Mouse (Mus musculus) myocyte (in vitro differentiated cells): Measurements from ENCODE around the gene Gm20388. TPM values are rescaled to one million over a fixed set of nuclear protein-coding genes. Genes with fewer than 3 reads are reported as not detected.

Source experiments
- H3K27me3 ChIP-seq: one replicate; pipeline ENCODE4 v1.6.1; 2011; ENCODE audit not compliant: control insufficient read depth, insufficient read depth, insufficient read length
- H3K36me3 ChIP-seq: one replicate; pipeline ENCODE4 v1.6.1; 2011; ENCODE audit not compliant: control insufficient read depth, insufficient read depth
- H3K4me2 ChIP-seq: one replicate; pipeline ENCODE4 v1.6.1; 2011; ENCODE audit warnings: low read depth, control low read depth
- H3K4me3 ChIP-seq: one replicate; pipeline ENCODE4 v1.5.1; 2011; ENCODE audit warnings: mild to moderate bottlenecking, control low read depth, moderate library complexity
- H3K79me2 ChIP-seq: one replicate; pipeline ENCODE4 v1.6.1; 2011; ENCODE audit not compliant: control insufficient read depth, insufficient read depth
- H3ac ChIP-seq: one replicate; pipeline ENCODE4 v1.6.1; 2011; ENCODE audit not compliant: control insufficient read depth, insufficient read length
- CEBPB ChIP-seq: IDR thresholded peaks from 2 replicates; pipeline ENCODE4 v1.6.1; 2011; ENCODE audit warnings: mild to moderate bottlenecking, moderate library complexity; ENCODE audit not compliant: poor library complexity, insufficient read depth, severe bottlenecking
- E2F4 ChIP-seq: IDR thresholded peaks from one replicate; pipeline ENCODE4 v1.6.1; 2011; ENCODE audit warnings: mild to moderate bottlenecking, control low read depth, moderate library complexity; ENCODE audit not compliant: insufficient read depth
- MAX ChIP-seq: IDR thresholded peaks from one replicate; pipeline ENCODE4 v1.6.1; 2011; ENCODE audit warnings: low read depth, mild to moderate bottlenecking, control low read depth
- MYOD1 ChIP-seq, 3 experiments: IDR thresholded peaks; one replicate each; pipeline ENCODE4 v1.6.1; 2011; ENCODE audit warnings: control low read depth in 2 of 3, low read depth in 2 of 3, mild to moderate bottlenecking in 2 of 3, moderate library complexity in 1 of 3; ENCODE audit not compliant: insufficient read length in 2 of 3, control insufficient read depth in 1 of 3
- MYOG ChIP-seq, 3 experiments: IDR thresholded peaks; one replicate each; pipeline ENCODE4 v1.6.1; 2011; ENCODE audit warnings: control low read depth in 2 of 3, low read depth in 2 of 3, mild to moderate bottlenecking in 2 of 3; ENCODE audit not compliant: insufficient read length in 2 of 3, control insufficient read depth in 1 of 3, insufficient read depth in 1 of 3
- POLR2A ChIP-seq: IDR thresholded peaks from one replicate; pipeline ENCODE4 v1.6.1; 2011; ENCODE audit warnings: low read depth, mild to moderate bottlenecking, control low read depth, moderate library complexity; ENCODE audit not compliant: insufficient read length
- POLR2AphosphoS2 ChIP-seq: IDR thresholded peaks from one replicate; pipeline ENCODE4 v1.6.1; 2011; ENCODE audit warnings: low read depth, control low read depth; ENCODE audit not compliant: insufficient read length
- REST ChIP-seq: IDR thresholded peaks from one replicate; pipeline ENCODE4 v1.6.1; 2011; ENCODE audit warnings: mild to moderate bottlenecking, control low read depth, moderate library complexity; ENCODE audit not compliant: insufficient read depth, insufficient read length
- SRF ChIP-seq: IDR thresholded peaks from one replicate; pipeline ENCODE4 v1.6.1; 2011; ENCODE audit warnings: low read depth; ENCODE audit not compliant: control insufficient read depth, insufficient read length
- TCF12 ChIP-seq: IDR thresholded peaks from one replicate; pipeline ENCODE4 v1.6.1; 2011; ENCODE audit warnings: mild to moderate bottlenecking, control low read depth; ENCODE audit not compliant: poor library complexity, insufficient read depth, severe bottlenecking
- TCF3 ChIP-seq: IDR thresholded peaks from one replicate; pipeline ENCODE4 v1.6.1; 2011; ENCODE audit warnings: low read depth, control low read depth; ENCODE audit not compliant: insufficient read length
- USF1 ChIP-seq: IDR thresholded peaks from one replicate; pipeline ENCODE4 v1.6.1; 2011; ENCODE audit warnings: low read depth, mild to moderate bottlenecking, control low read depth, moderate library complexity
- polyA plus RNA-seq: library from polyadenylated mRNA; unstranded; fragments of >200 nt; fragmentation: generic; extraction: Trizol; gene quantifications from one replicate; pipeline ENCODE4 v1.2.1, GENCODE M21; 2012; ENCODE audit warnings: missing spikeins

Gm20388 gene
- polyA plus RNA-seq, 1 experiment, result 15.3 TPM

DNA sequence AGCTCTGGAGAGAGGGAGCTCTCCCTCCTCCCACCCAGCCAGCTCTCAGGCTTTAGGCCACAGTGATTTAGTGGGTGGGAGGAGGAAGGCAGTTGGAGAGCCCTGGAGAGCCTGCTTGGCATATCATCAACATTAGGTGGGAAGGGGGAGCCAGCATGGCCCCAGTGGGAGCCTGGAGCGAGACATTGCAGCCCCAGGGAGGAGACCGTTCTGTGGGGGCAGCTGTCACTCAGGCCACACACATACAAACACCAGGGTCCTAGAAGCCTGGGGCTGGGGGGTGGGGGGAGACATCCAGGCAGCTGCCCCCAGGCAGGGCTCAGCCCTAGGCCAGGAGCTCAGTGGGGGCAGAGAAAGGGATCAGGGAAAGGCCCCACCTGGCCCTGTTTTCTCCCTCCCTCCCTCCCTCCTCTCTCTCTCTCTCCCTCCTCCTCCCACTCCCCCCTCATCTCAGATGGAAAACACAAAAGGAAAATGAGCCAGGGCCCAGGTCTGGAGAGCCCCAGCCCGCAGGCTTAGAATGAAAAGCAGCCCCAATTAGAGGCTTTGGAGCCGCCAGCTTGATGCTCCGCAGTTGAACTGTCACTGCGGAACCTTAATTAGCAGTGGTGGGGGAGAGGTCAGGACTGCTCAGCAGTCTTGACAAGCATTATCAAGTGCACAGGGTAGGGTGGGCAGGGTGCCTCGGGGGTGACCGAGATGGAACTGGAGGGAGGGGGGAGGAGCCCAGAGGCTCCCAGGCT, 514.7 kb downstream of the Gm20388 start:
- Histone ChIP-seq H3K4me3 (no peak overlapping the region), H3ac (no peak overlapping the region), H3K27me3 (no peaks in the 10 kb centered on the region), H3K36me3 (no peaks in the 10 kb centered on the region), H3K4me2 (no peak overlapping the region), H3K79me2 (no peaks in the 10 kb centered on the region)
- no peak for TF ChIP-seq MYOD1 (IDR thresholded peaks at IDR 0.05; ENCODE audit: control insufficient read depth in 1 of 3, insufficient read length in 2 of 3, low read depth in 2 of 3)
- no peak for TF ChIP-seq POLR2AphosphoS2
- TF ChIP-seq SRF, result no peak
- TF ChIP-seq MYOG (IDR thresholded peaks at IDR 0.05; ENCODE audit: control insufficient read depth in 1 of 3, insufficient read depth in 1 of 3, insufficient read length in 2 of 3, low read depth in 2 of 3), result no peak
- TF ChIP-seq CEBPB, result no peak
- TF ChIP-seq REST, result no peak
- TF ChIP-seq MAX, result no peak
- no peak for TF ChIP-seq TCF12
- TF ChIP-seq TCF3, result no peak
- no peak for TF ChIP-seq USF1
- TF ChIP-seq POLR2A, result no peak
- TF ChIP-seq E2F4, result no peak

GRCm38 (mm10) chr8:120426105-120426504, 515.5 kb downstream of the Gm20388 start:
- H3K36me3 ChIP-seq, result no peaks in the 10 kb centered on the region
- TF ChIP-seq MYOD1 (IDR thresholded peaks at IDR 0.05; ENCODE audit: control insufficient read depth in 1 of 3, insufficient read length in 2 of 3, low read depth in 2 of 3), result no peak
- TF ChIP-seq USF1, result no peak
- no peak for TF ChIP-seq MYOG (IDR thresholded peaks at IDR 0.05; ENCODE audit: control insufficient read depth in 1 of 3, insufficient read depth in 1 of 3, insufficient read length in 2 of 3, low read depth in 2 of 3)
- no peak for TF ChIP-seq SRF
- TF ChIP-seq MAX, result no peak
- no peak for TF ChIP-seq TCF3
- no peak for TF ChIP-seq POLR2A
- TF ChIP-seq TCF12, result no peak
- TF ChIP-seq POLR2AphosphoS2, result no peak
- no peak for TF ChIP-seq CEBPB
- TF ChIP-seq REST, result no peak
- no peak for TF ChIP-seq E2F4
- no peak overlapping the region for H3ac ChIP-seq
- H3K4me3 ChIP-seq, result no peak overlapping the region
- H3K4me2 ChIP-seq, result no peak overlapping the region
- no peaks in the 10 kb centered on the region for H3K79me2 ChIP-seq
- H3K27me3 ChIP-seq, result no peaks in the 10 kb centered on the region

- Histone ChIP-seq H3K4me2 (no peak overlapping the region), H3ac (no peak overlapping the region), H3K27me3 (no peaks in the 10 kb centered on the region), H3K36me3 (no peaks in the 10 kb centered on the region), H3K4me3 (no peak overlapping the region), H3K79me2 (no peaks in the 10 kb centered on the region)
- TF ChIP-seq POLR2A, result no peak
- no peak for TF ChIP-seq MYOD1 (IDR thresholded peaks at IDR 0.05; ENCODE audit: control insufficient read depth in 1 of 3, insufficient read length in 2 of 3, low read depth in 2 of 3)
- no peak for TF ChIP-seq TCF12
- no peak for TF ChIP-seq POLR2AphosphoS2
- no peak for TF ChIP-seq REST
- TF ChIP-seq CEBPB, result no peak
- TF ChIP-seq E2F4, result no peak
- no peak for TF ChIP-seq MYOG (IDR thresholded peaks at IDR 0.05; ENCODE audit: control insufficient read depth in 1 of 3, insufficient read depth in 1 of 3, insufficient read length in 2 of 3, low read depth in 2 of 3)
- TF ChIP-seq USF1, result no peak
- TF ChIP-seq TCF3, result no peak
- no peak for TF ChIP-seq MAX
Observed at GRCm38 (mm10) chr8:120426622-120427385, 516.2 kb downstream of the Gm20388 start.

DNA sequence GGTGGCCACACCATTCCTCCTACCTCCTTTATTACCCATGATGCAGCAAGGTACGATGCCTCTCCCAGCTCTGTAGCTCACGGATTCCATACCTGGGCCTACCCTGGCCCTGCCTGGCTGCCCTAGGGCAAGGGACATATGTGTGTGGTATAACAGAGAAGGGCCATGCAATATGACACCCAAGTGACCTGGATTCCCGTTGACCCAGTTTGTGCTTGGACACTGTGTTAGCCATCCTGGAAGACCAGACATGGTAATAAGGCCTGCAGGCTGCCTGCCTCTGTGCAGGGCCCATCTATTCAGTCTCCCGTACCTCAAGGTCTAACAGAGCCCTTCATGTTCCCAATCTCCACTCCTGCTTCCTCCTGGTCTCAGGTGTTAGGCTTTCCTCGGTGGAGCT, 517.9 kb downstream of the Gm20388 start:
- Histone ChIP-seq H3ac (no peak overlapping the region), H3K36me3 (no peaks in the 10 kb centered on the region), H3K27me3 (no peaks in the 10 kb centered on the region), H3K4me3 (no peak overlapping the region), H3K79me2 (no peaks in the 10 kb centered on the region), H3K4me2 (no peak overlapping the region)
- TF ChIP-seq MYOD1 (IDR thresholded peaks at IDR 0.05; ENCODE audit: control insufficient read depth in 1 of 3, insufficient read length in 2 of 3, low read depth in 2 of 3) (no peak), CEBPB (no peak), POLR2AphosphoS2 (no peak), MYOG (IDR thresholded peaks at IDR 0.05; ENCODE audit: control insufficient read depth in 1 of 3, insufficient read depth in 1 of 3, insufficient read length in 2 of 3, low read depth in 2 of 3) (no peak), E2F4 (no peak), REST (no peak), POLR2A (no peak), SRF (no peak), TCF12 (no peak), MAX (no peak), USF1 (no peak), TCF3 (no peak)
